1 mouse cellular context compared by ENCODE assay signal in the genomic region with DNA sequence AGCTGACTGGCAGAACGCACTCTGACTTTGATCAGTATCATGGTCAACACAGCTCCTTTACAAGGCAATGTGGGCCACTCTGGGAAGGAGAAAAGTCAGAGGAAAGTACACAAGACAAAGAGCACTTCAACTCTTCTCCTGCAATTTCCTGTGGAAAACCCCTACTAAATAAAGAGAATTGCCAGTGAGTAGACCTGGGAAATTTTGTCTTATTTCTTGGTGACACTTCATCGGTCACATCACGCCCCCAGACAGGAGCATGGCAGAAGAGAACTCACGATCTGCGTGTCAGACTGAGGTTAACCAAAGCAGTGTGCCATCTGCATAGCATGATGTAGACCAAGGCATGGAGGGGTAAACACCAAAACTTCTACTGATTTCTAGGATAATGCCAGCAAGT.
TF ChIP-seq lines count a peak whose summit lies in the region.

No protein-coding gene starts in this region.

TF ChIP-seq in CH12.LX, 34 proteins besides CTCF, POLR2A, EP300 and RAD21 (continued from another document):
- no peak for TF ChIP-seq KAT2A (IDR thresholded peaks at IDR 0.05; ENCODE audit: insufficient replicate concordance, low read length)
- TF ChIP-seq MYC (IDR thresholded peaks at IDR 0.05; ENCODE audit: low read depth, low read length) = peak; percentile 82
- TF ChIP-seq SIN3A (IDR thresholded peaks at IDR 0.05; ENCODE audit: low read length) = peak; percentile 89
